Mouse (Mus musculus) right cerebral cortex, adult 18-20 months (tissue): Measurements from ENCODE around the gene Hmox2.

Experiments
- DNase-seq: peaks from one replicate; pipeline ENCODE4 v3.0.0; 2022; ENCODE audit warnings: mixed read lengths

Hmox2 gene

DNA sequence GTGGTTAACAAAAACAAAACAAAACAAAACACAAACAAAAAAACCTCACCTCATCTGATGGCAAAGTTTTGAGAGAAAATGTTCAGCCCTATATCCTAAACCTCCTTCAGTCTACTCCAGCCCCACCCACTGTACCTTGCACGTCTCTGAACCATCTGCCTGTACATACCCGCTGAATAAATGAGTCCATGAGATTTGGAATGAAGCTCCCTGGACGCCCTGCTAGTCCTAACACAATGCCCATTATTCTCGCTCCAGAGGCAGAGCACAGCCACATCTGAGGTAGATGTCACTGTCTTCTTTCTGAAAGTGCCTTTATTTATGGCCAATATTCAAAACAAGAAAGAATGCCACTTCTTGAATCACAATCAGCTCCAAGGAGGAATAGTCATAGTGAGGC, 59.5 kb downstream of the Hmox2 start:
- DNase-seq = no peak

DNA sequence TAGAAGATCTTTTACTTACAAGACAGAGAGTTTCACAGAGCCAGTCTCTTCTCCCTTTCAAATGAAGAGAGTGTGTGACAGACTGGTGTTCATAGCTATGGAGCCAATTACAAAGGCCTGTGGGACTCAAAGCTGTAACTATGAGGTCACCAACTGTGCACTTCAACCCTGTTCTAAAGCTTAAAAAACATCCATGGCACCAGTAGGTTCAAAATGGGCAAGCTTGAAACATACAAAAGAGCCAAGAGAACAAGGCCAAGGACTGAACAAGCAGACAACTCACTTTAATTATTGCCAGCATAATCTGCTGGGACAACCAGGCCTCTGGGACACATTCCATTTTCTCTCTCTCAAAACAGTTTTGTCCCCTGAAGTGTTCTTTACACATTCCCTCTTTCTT, 62.0 kb downstream of the Hmox2 start:
- DNase-seq = no peak

GRCm38 (mm10) chr16:4789311-4789768, 63.2 kb downstream of the Hmox2 start:
- no peak for DNase-seq

- DNase-seq = peak; percentile 97
Observed at GRCm38 (mm10) chr16:4789810-4790559, 63.8 kb downstream of the Hmox2 start, which contains the start of gene Cdip1. Cdip1 (minus strand) TSS chr16:4790292.

DNA sequence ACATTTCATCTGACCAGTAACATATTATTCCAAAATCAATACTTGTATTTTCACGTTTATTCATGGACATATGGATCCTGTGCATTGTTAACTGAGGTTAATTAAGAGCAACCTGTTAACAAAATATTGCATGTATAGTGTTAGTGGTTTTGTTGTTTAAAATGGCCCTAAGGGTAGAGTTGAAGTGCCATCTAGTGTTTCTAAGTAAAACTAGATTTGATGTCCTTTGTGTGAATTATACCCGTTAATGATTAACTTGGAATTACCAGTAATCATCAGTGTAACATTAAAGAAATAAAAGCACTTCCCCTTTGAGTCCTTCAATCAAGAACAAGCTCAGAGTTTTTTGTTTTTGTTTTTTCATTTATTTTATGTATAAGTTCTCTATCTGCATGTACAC, 65.2 kb downstream of the Hmox2 start:
- DNase-seq = no peak

GRCm38 (mm10) chr16:4796631-4797030, 70.5 kb downstream of the Hmox2 start:
- no peak for DNase-seq
